Mouse (Mus musculus) CH12.LX (cell line): Measurements from ENCODE around the gene Nsg2. TPM values are rescaled to one million over a fixed set of nuclear protein-coding genes. Genes with fewer than 3 reads are reported as not detected.

Experiments
- DNase-seq: peaks from one replicate; pipeline ENCODE4 v3.0.0-alpha.2; 2013; ENCODE audit errors: extremely low read depth
- H3K27ac ChIP-seq: 2 replicates; pipeline ENCODE4 v1.5.1; 2012; ENCODE audit warnings: low read depth, mild to moderate bottlenecking, control low read depth, moderate library complexity; ENCODE audit not compliant: insufficient read depth
- H3K27me3 ChIP-seq: replicated peaks from 2 replicates; pipeline ENCODE3; 2012; ENCODE audit warnings: inconsistent platforms
- H3K36me3 ChIP-seq, 2 experiments: replicated peaks in 1 of 2; 2 replicates each; pipeline versions ENCODE3 to v1.6.1; 2012; ENCODE audit warnings: inconsistent platforms in 1 of 2, low read length in 1 of 2, mild to moderate bottlenecking in 1 of 2, mixed read lengths in 1 of 2, moderate library complexity in 1 of 2; ENCODE audit not compliant: control insufficient read depth in 1 of 2, insufficient read depth in 1 of 2
- H3K4me1 ChIP-seq, 2 experiments: 2 replicates each; pipeline ENCODE4 v1.6.1; 2012; ENCODE audit warnings: inconsistent platforms in 1 of 2, moderate library complexity in 1 of 2; ENCODE audit not compliant: insufficient read depth in 2 of 2, control insufficient read depth in 1 of 2
- H3K4me2 ChIP-seq: 2 replicates; pipeline ENCODE4 v1.6.1; 2012; ENCODE audit warnings: low read depth, mild to moderate bottlenecking, control low read depth; ENCODE audit not compliant: poor library complexity, insufficient read depth, severe bottlenecking
- H3K4me3 ChIP-seq, 3 experiments: fragments of 150-350 bp in 1 of 3; sonication (generic) in 1 of 3; replicated peaks in 1 of 3; 2 replicates each; pipeline versions ENCODE3 to v1.5.1; 2011 to 2012; ENCODE audit warnings: low read depth in 2 of 3, low read length in 2 of 3, mild to moderate bottlenecking in 2 of 3, moderate library complexity in 2 of 3, control low read depth in 1 of 3, improper control_type of control experiment in 1 of 3, inconsistent platforms in 1 of 3, mixed read lengths in 1 of 3; ENCODE audit not compliant: poor library complexity in 1 of 3
- H3K79me2 ChIP-seq: replicated peaks from 2 replicates; pipeline ENCODE4 v1.6.1; 2012; ENCODE audit warnings: mild to moderate bottlenecking, moderate library complexity; ENCODE audit not compliant: control insufficient read depth, poor library complexity, insufficient read depth, severe bottlenecking; ENCODE audit errors: extremely low read depth
- H3K9ac ChIP-seq: 2 replicates; pipeline ENCODE4 v1.6.1; 2012; ENCODE audit warnings: low read depth, mild to moderate bottlenecking, control low read depth, moderate library complexity; ENCODE audit not compliant: insufficient read depth
- H3K9me3 ChIP-seq: replicated peaks from 2 replicates; pipeline ENCODE3; 2012; ENCODE audit warnings: low read length, inconsistent platforms, mixed read lengths
- CHD1 ChIP-seq: IDR thresholded peaks from 2 replicates; pipeline ENCODE4 v1.6.1; 2012; ENCODE audit warnings: low read depth, low read length, improper control_type of control experiment, inconsistent platforms
- CTCF ChIP-seq, 2 experiments: IDR thresholded peaks in 1 of 2; conservative IDR thresholded peaks in 1 of 2; 2 replicates each; pipeline ENCODE4 v1.5.1; 2011 to 2012; ENCODE audit warnings: low read depth in 2 of 2, low read length in 2 of 2, improper control_type of control experiment in 1 of 2, inconsistent platforms in 1 of 2, mild to moderate bottlenecking in 1 of 2, moderate library complexity in 1 of 2
- E2F4 ChIP-seq: IDR thresholded peaks from 2 replicates; pipeline ENCODE4 v1.6.1; 2011; ENCODE audit warnings: low read depth, low read length, improper control_type of control experiment; ENCODE audit not compliant: insufficient replicate concordance
- ELF1 ChIP-seq: IDR thresholded peaks from 2 replicates; pipeline ENCODE4 v1.6.1; 2014; ENCODE audit warnings: low read depth, mild to moderate bottlenecking, inconsistent platforms, low read length, improper control_type of control experiment
- EP300 ChIP-seq: IDR thresholded peaks from 2 replicates; pipeline ENCODE4 v1.6.1; 2011; ENCODE audit warnings: low read length, improper control_type of control experiment
- ETS1 ChIP-seq: conservative IDR thresholded peaks from 2 replicates; pipeline ENCODE4 v1.6.1; 2012; ENCODE audit warnings: low read depth, mild to moderate bottlenecking, inconsistent platforms, low read length, improper control_type of control experiment, moderate library complexity
- HCFC1 ChIP-seq: IDR thresholded peaks from 2 replicates; pipeline ENCODE4 v1.6.1; 2012; ENCODE audit warnings: low read depth, mild to moderate bottlenecking, inconsistent platforms, low read length, improper control_type of control experiment
- IRF4 ChIP-seq: IDR thresholded peaks from 2 replicates; pipeline ENCODE4 v1.6.1; 2014; ENCODE audit warnings: low read depth, mild to moderate bottlenecking, inconsistent platforms, low read length, improper control_type of control experiment
- JUN ChIP-seq: IDR thresholded peaks from 2 replicates; pipeline ENCODE4 v1.6.1; 2011; ENCODE audit warnings: low read depth, mild to moderate bottlenecking, low read length, improper control_type of control experiment, moderate library complexity; ENCODE audit not compliant: insufficient read depth
- JUND ChIP-seq: conservative IDR thresholded peaks from 2 replicates; pipeline ENCODE4 v1.6.1; 2011; ENCODE audit warnings: low read depth, low read length, improper control_type of control experiment
- KAT2A ChIP-seq: IDR thresholded peaks from 2 replicates; pipeline ENCODE4 v1.6.1; 2012; ENCODE audit warnings: low read length, improper control_type of control experiment, inconsistent platforms; ENCODE audit not compliant: insufficient replicate concordance
- MAFK ChIP-seq: IDR thresholded peaks from 2 replicates; pipeline ENCODE4 v1.6.1; 2011; ENCODE audit warnings: low read length, improper control_type of control experiment; ENCODE audit not compliant: insufficient replicate concordance
- MAX ChIP-seq: IDR thresholded peaks from 2 replicates; pipeline ENCODE4 v1.6.1; 2011; ENCODE audit warnings: low read length, improper control_type of control experiment
- MEF2A ChIP-seq: IDR thresholded peaks from 2 replicates; pipeline ENCODE4 v1.6.1; 2014; ENCODE audit warnings: low read depth, mild to moderate bottlenecking, inconsistent platforms, low read length, improper control_type of control experiment, borderline replicate concordance
- MYC ChIP-seq: IDR thresholded peaks from 2 replicates; pipeline ENCODE4 v1.6.1; 2011; ENCODE audit warnings: low read depth, mild to moderate bottlenecking, improper control_type of control experiment, low read length
- NELFE ChIP-seq: IDR thresholded peaks from 2 replicates; pipeline ENCODE4 v1.6.1; 2011; ENCODE audit warnings: low read depth, low read length, improper control_type of control experiment
- NRF1 ChIP-seq: IDR thresholded peaks from 2 replicates; pipeline ENCODE4 v1.6.1; 2014; ENCODE audit warnings: low read depth, mild to moderate bottlenecking, inconsistent platforms, low read length, improper control_type of control experiment, moderate library complexity
- PAX5 ChIP-seq: IDR thresholded peaks from 2 replicates; pipeline ENCODE4 v1.6.1; 2012; ENCODE audit warnings: low read length, inconsistent platforms, mixed read lengths
- POLR2AphosphoS2 ChIP-seq: IDR thresholded peaks from 2 replicates; pipeline ENCODE4 v1.6.1; 2011; ENCODE audit warnings: low read depth, low read length, improper control_type of control experiment
- RAD21 ChIP-seq: IDR thresholded peaks from 2 replicates; pipeline ENCODE4 v1.6.1; 2011; ENCODE audit warnings: low read depth, mild to moderate bottlenecking, low read length, improper control_type of control experiment, moderate library complexity
- RCOR1 ChIP-seq: conservative IDR thresholded peaks from 2 replicates; pipeline ENCODE4 v1.6.1; 2012; ENCODE audit warnings: low read depth, mild to moderate bottlenecking, inconsistent platforms, low read length, improper control_type of control experiment
- TBP ChIP-seq: conservative IDR thresholded peaks from 2 replicates; pipeline ENCODE4 v1.6.1; 2011; ENCODE audit warnings: low read depth, low read length, improper control_type of control experiment
- UBTF ChIP-seq: IDR thresholded peaks from 2 replicates; pipeline ENCODE4 v1.6.1; 2012; ENCODE audit warnings: low read depth, mild to moderate bottlenecking, inconsistent platforms, low read length, improper control_type of control experiment, moderate library complexity
- USF1 ChIP-seq: IDR thresholded peaks from 2 replicates; pipeline ENCODE4 v1.6.1; 2014; ENCODE audit warnings: low read depth, mild to moderate bottlenecking, inconsistent platforms, low read length, improper control_type of control experiment
- USF2 ChIP-seq: conservative IDR thresholded peaks from 2 replicates; pipeline ENCODE4 v1.6.1; 2011; ENCODE audit warnings: low read depth, low read length, improper control_type of control experiment
- ZKSCAN1 ChIP-seq: IDR thresholded peaks from 2 replicates; pipeline ENCODE4 v1.6.1; 2012; ENCODE audit warnings: low read depth, inconsistent platforms, low read length, improper control_type of control experiment, borderline replicate concordance
- ZMIZ1 ChIP-seq: IDR thresholded peaks from 2 replicates; pipeline ENCODE4 v1.6.1; 2012; ENCODE audit warnings: low read depth, mild to moderate bottlenecking, inconsistent platforms, low read length, improper control_type of control experiment
- dilution Hi-C: fragments of 300-500 bp; cut with MboI; formaldehyde crosslinking; loops from 2 replicates; pipeline ENCODE4 v1.14.3; 2020; ENCODE audit warnings: low sequenced_read_pairs; ENCODE audit not compliant: extremely low pct_unique_long_range_greater_than_20kb, extremely low pct_ligation_motif_present
- in situ Hi-C: fragments of 300-500 bp; cut with MboI; formaldehyde crosslinking; loops from 3 replicates; pipeline ENCODE4 v1.14.3; 2019; ENCODE audit warnings: low sequenced_read_pairs, low pct_ligation_motif_present, low pct_unique_long_range_greater_than_20kb, mixed read lengths
- polyA plus RNA-seq: library from polyadenylated mRNA; unstranded; fragments of >175 nt; gene quantifications from 2 replicates; pipeline ENCODE4 v1.2.1, GENCODE M21; 2012; ENCODE audit warnings: low read depth; ENCODE audit not compliant: insufficient read length
- total RNA-seq, 2 experiments: library from RNA; depleted of rRNA; stranded (reverse); fragments of 300-350 nt in 1 of 2; fragments of >200 nt in 1 of 2; gene quantifications; 2 replicates each; pipeline ENCODE4 v1.2.3; 2012 to 2014

The Nsg2 gene
- total and polyA plus RNA-seq, 3 experiments, result 2.8 to 7.5 (median 7.4) TPM

GRCm38 (mm10) chr11:31965256-31966134 is 34.8 kb upstream of the Nsg2 start, which contains the start of gene 4930524B15Rik:
4930524B15Rik (plus strand) TSS chr11:31965592.
- in situ Hi-C loops (no loop called here), dilution Hi-C loops (no loop called here)
- TF ChIP-seq RCOR1, result no peak
- no peak for TF ChIP-seq ETS1
- no peak for TF ChIP-seq JUND
- no peak for TF ChIP-seq KAT2A
- no peak for TF ChIP-seq CTCF (conservative IDR thresholded peaks at IDR 0.05 in 1 of 2, IDR thresholded peaks at IDR 0.05 in 1 of 2; ENCODE audit: low read depth in 2 of 2, low read length in 2 of 2)
- TF ChIP-seq USF2, result no peak
- no peak for TF ChIP-seq USF1
- no peak for TF ChIP-seq IRF4
- TF ChIP-seq ZKSCAN1, result no peak
- TF ChIP-seq E2F4, result no peak
- TF ChIP-seq CHD1, result no peak
- no peak for TF ChIP-seq NELFE
- TF ChIP-seq HCFC1, result no peak
- Histone ChIP-seq H3K36me3 (no peaks in the 10 kb centered on the region), H3K4me2 (no peak within 1 kb of the TSS), H3K9ac (no peak within 1 kb of the TSS), H3K9me3 (peaks cover 5% of the 10 kb centered on the region), H3K27ac (no peak within 1 kb of the TSS), H3K4me3 (no peak within 1 kb of the TSS), H3K4me1 (no peaks in the 10 kb centered on the region; a peak in 1 of 4 replicates), H3K27me3 (peaks cover 2% of the 10 kb centered on the region), H3K79me2 (no peaks in the 10 kb centered on the region)
- no peak for DNase-seq

- TF ChIP-seq MEF2A (no peak), POLR2AphosphoS2 (no peak), UBTF (no peak), ELF1 (no peak), MYC (no peak), JUN (no peak), TBP (no peak), ZKSCAN1 (no peak), NRF1 (no peak), USF2 (no peak), RAD21 (no peak), ZMIZ1 (no peak), CHD1 (no peak), CTCF (conservative IDR thresholded peaks at IDR 0.05 in 1 of 2, IDR thresholded peaks at IDR 0.05 in 1 of 2; ENCODE audit: low read depth in 2 of 2, low read length in 2 of 2) (no peak), USF1 (no peak), MAFK (no peak), MAX (no peak), EP300 (no peak), JUND (no peak), PAX5 (no peak)
Observed at GRCm38 (mm10) chr11:31974132-31974531, 26.1 kb upstream of the Nsg2 start.

More at GRCm38 (mm10) chr11:31974132-31974531, 26.1 kb upstream of the Nsg2 start:
- H3K79me2 ChIP-seq, result no peaks in the 10 kb centered on the region
- no peaks in the 10 kb centered on the region for H3K9me3 ChIP-seq
- H3K4me3 ChIP-seq, result no peak overlapping the region
- DNase-seq, result no peak
- H3K9ac ChIP-seq, result no peak overlapping the region
- no peaks in the 10 kb centered on the region for H3K36me3 ChIP-seq
- H3K27me3 ChIP-seq, result peaks cover 1% of the 10 kb centered on the region
- in situ Hi-C loops, result no loop called here
- peaks cover 0 to 6% of the 10 kb centered on the region in 2 experiments; a peak in 1 of 4 replicates for H3K4me1 ChIP-seq
- no peak overlapping the region for H3K4me2 ChIP-seq
- dilution Hi-C loops, result no loop called here
- no peak overlapping the region for H3K27ac ChIP-seq
